In genomic region chr15:80081801-80082546, GRCm38 (mm10) we compare ENCODE assay signal across 8 mouse cellular contexts. TPM values are rescaled to one million over a fixed set of nuclear protein-coding genes. Genes with fewer than 3 reads are reported as not detected.
DNase-seq lines count a peak whose midpoint lies in the region; ATAC-seq and TF ChIP-seq lines count a peak whose summit lies in the region.

No protein-coding gene starts in this region.

- peak overlapping the region; percentile 97 for H3K4me2 ChIP-seq in CH12.LX (ENCODE audit: insufficient read depth, low read depth, poor library complexity, severe bottlenecking)
- peak overlapping the region; percentile 79 for H3K4me2 ChIP-seq in liver, embryonic 12.5 days

- dilution Hi-C loops in CH12.LX (cut with MboI; ENCODE audit: extremely low pct_ligation_motif_present, extremely low pct_unique_long_range_greater_than_20kb, low sequenced_read_pairs), result no loop called here

- 2% methylated on average over 11 of the region's 11 CpGs for WGBS in liver, embryonic 12.5 days (ENCODE audit: insufficient replicate concordance)

- TF ChIP-seq RAD21 in CH12.LX (IDR thresholded peaks at IDR 0.05; ENCODE audit: low read depth, low read length), result no peak

- ATAC-seq in liver, embryonic 12.5 days, result no peak

- TF ChIP-seq EP300 in CH12.LX (IDR thresholded peaks at IDR 0.05; ENCODE audit: low read length), result no peak

- peaks cover 8 to 20% of the 10 kb centered on the region in 2 experiments for H3K4me1 ChIP-seq in CH12.LX (ENCODE audit: control insufficient read depth in 1 of 2, insufficient read depth in 2 of 2)
- no peaks in the 10 kb centered on the region for H3K4me1 ChIP-seq in embryonic fibroblast, embryonic 13.5 days (ENCODE audit: control insufficient read depth, insufficient read depth, low read length)
- H3K4me1 ChIP-seq in liver, embryonic 12.5 days, result peaks cover 53% of the 10 kb centered on the region

- H3K79me2 ChIP-seq in CH12.LX (replicated peaks; ENCODE audit: control insufficient read depth, extremely low read depth, insufficient read depth, poor library complexity, severe bottlenecking), result peaks cover 35% of the 10 kb centered on the region

- H3K36me3 ChIP-seq in CH12.LX (replicated peaks in 1 of 2; ENCODE audit: control insufficient read depth in 1 of 2, insufficient read depth in 1 of 2, low read length in 1 of 2), result peaks cover 53 to 54% of the 10 kb centered on the region in 2 experiments
- peaks cover 57% of the 10 kb centered on the region for H3K36me3 ChIP-seq in liver, embryonic 12.5 days

- in situ Hi-C loops in CH12.LX (cut with MboI; ENCODE audit: low pct_ligation_motif_present, low pct_unique_long_range_greater_than_20kb, low sequenced_read_pairs), result no loop called here

- TF ChIP-seq POLR2A in CH12.LX (IDR thresholded peaks at IDR 0.05; ENCODE audit: low read depth, low read length), result no peak; the same call in 1 of the 2 replicates
- peak; percentile 50; the same call in 1 of the 2 replicates for TF ChIP-seq POLR2A in embryonic fibroblast, embryonic 13.5 days (IDR thresholded peaks at IDR 0.05; ENCODE audit: low read depth, low read length)

- no peak for TF ChIP-seq CTCF in CH12.LX (conservative IDR thresholded peaks at IDR 0.05 in 1 of 2, IDR thresholded peaks at IDR 0.05 in 1 of 2; ENCODE audit: low read depth in 2 of 2, low read length in 2 of 2)
- no peak for TF ChIP-seq CTCF in embryonic fibroblast, embryonic 13.5 days (IDR thresholded peaks at IDR 0.05; ENCODE audit: borderline replicate concordance, insufficient read depth, low read length)

- H3K4me3 ChIP-seq in CH12.LX (replicated peaks in 1 of 3; ENCODE audit: low read depth in 2 of 3, low read length in 2 of 3, poor library complexity in 1 of 3), result peak overlapping the region; percentile 62 to 75 (median 70)
- peak overlapping the region; percentile 91 for H3K4me3 ChIP-seq in embryonic fibroblast, embryonic 13.5 days (ENCODE audit: insufficient read depth, low read length)
- peak overlapping the region; percentile 71 for H3K4me3 ChIP-seq in liver, embryonic 12.5 days

- DNase-seq in cerebellum, adult 9-11 months, result peak; percentile 57
- no peak for DNase-seq in cerebellum, postnatal 4 days (ENCODE audit: low spot score in 2 of 2)
- DNase-seq in CH12.LX (ENCODE audit: extremely low read depth), result no peak
- DNase-seq in right cerebral cortex, postnatal 14 days, result no peak
- no peak for DNase-seq in thymus, postnatal 10 days (ENCODE audit: low spot score in 2 of 2)
- DNase-seq in embryo, embryonic 11 days, result no peak

- peaks cover 7% of the 10 kb centered on the region for H3K9me3 ChIP-seq in CH12.LX (replicated peaks; ENCODE audit: low read length)
- H3K9me3 ChIP-seq in liver, embryonic 12.5 days (replicated peaks), result 0 out of 2 replicates have a peak, but pooled peaks cover 5% of the 10 kb centered on the region

- H3K27me3 ChIP-seq in CH12.LX (replicated peaks), result no peaks in the 10 kb centered on the region
- H3K27me3 ChIP-seq in liver, embryonic 12.5 days (replicated peaks), result no peaks in the 10 kb centered on the region

- peak overlapping the region; percentile 83 for H3K9ac ChIP-seq in CH12.LX (ENCODE audit: insufficient read depth, low read depth)
- H3K9ac ChIP-seq in liver, embryonic 12.5 days, result peak overlapping the region; percentile 83

- H3K27ac ChIP-seq in CH12.LX (ENCODE audit: insufficient read depth, low read depth), result peak overlapping the region; percentile 66
- peak overlapping the region; percentile 87 for H3K27ac ChIP-seq in embryonic fibroblast, embryonic 13.5 days (ENCODE audit: insufficient read depth, low read length)
- H3K27ac ChIP-seq in liver, embryonic 12.5 days, result peak overlapping the region; percentile 93

TF ChIP-seq in CH12.LX, 34 proteins besides CTCF, POLR2A, EP300 and RAD21:
- TF ChIP-seq SIN3A (IDR thresholded peaks at IDR 0.05; ENCODE audit: low read length) (peak; percentile 16; the same call in 1 of the 2 replicates), MAX (IDR thresholded peaks at IDR 0.05; ENCODE audit: low read length) (peak; percentile 70), MYC (IDR thresholded peaks at IDR 0.05; ENCODE audit: low read depth, low read length) (peak; percentile 47; the same call in 1 of the 2 replicates), ZKSCAN1 (IDR thresholded peaks at IDR 0.05; ENCODE audit: borderline replicate concordance, low read depth, low read length) (no peak), POLR2AphosphoS2 (IDR thresholded peaks at IDR 0.05; ENCODE audit: low read depth, low read length) (peak; percentile 28), ZMIZ1 (IDR thresholded peaks at IDR 0.05; ENCODE audit: low read depth, low read length) (peak; percentile 41), KAT2A (IDR thresholded peaks at IDR 0.05; ENCODE audit: insufficient replicate concordance, low read length) (0 out of 2 replicates have a peak, but pooled peaks have one; percentile 21), UBTF (IDR thresholded peaks at IDR 0.05; ENCODE audit: low read depth, low read length) (0 out of 2 replicates have a peak, but pooled peaks have one; percentile 30), TBP (conservative IDR thresholded peaks at IDR 0.05; ENCODE audit: low read depth, low read length) (no peak), MXI1 (IDR thresholded peaks at IDR 0.05; ENCODE audit: low read depth, low read length) (no peak)
TF ChIP-seq in CH12.LX: peak in this region for 7.

RNA-seq across cellular contexts. Expression of gene Syngr1, which starts 9.2 kb away (rescaled TPM):
- total RNA-seq in CH12.LX (2012; rRNA removed) (10.7 and 14.8 TPM in 2 replicates), CH12.LX (2014; rRNA removed) (6.0 and 9.7 TPM in 2 replicates)
- 7.0 and 11.3 TPM in 2 replicates for polyA plus RNA-seq in CH12.LX (2012; ENCODE audit: insufficient read length, low read depth)
- 0.95 and 1.1 TPM in 2 replicates for polyA plus RNA-seq in embryonic fibroblast, embryonic 13.5 days (2011; ENCODE audit: insufficient read length, low read depth, missing spikeins)
- 20.4 and 21.9 TPM in 2 replicates for polyA plus RNA-seq in liver, embryonic 12.5 days (2016; fragmentation: Nextera tagmentation; extraction: Ambion mirVana)

RNA-seq across cellular contexts. Expression of gene Rpl3, which starts 9.7 kb away (rescaled TPM):
- 3,351 and 3,819 TPM in 2 replicates for total RNA-seq in CH12.LX (2012; rRNA removed)
- total RNA-seq in CH12.LX (2014; rRNA removed), result 2,106 and 2,198 TPM in 2 replicates
- 2,552 and 2,592 TPM in 2 replicates for polyA plus RNA-seq in CH12.LX (2012; ENCODE audit: insufficient read length, low read depth)
- polyA plus RNA-seq in embryonic fibroblast, embryonic 13.5 days (2011; ENCODE audit: insufficient read length, low read depth, missing spikeins), result 1,636 and 1,653 TPM in 2 replicates
- polyA plus RNA-seq in liver, embryonic 12.5 days (2016; fragmentation: Nextera tagmentation; extraction: Ambion mirVana), result 912 and 924 TPM in 2 replicates

RNA-seq across cellular contexts. Expression of gene Tab1, which starts 51.0 kb away (rescaled TPM):
- total RNA-seq in CH12.LX (2012; rRNA removed) (15.1 and 17.7 TPM in 2 replicates), CH12.LX (2014; rRNA removed) (10.4 and 12.0 TPM in 2 replicates)
- polyA plus RNA-seq in CH12.LX (2012; ENCODE audit: insufficient read length, low read depth), result 11.4 and 11.6 TPM in 2 replicates
- polyA plus RNA-seq in embryonic fibroblast, embryonic 13.5 days (2011; ENCODE audit: insufficient read length, low read depth, missing spikeins), result 11.0 and 12.2 TPM in 2 replicates
- polyA plus RNA-seq in liver, embryonic 12.5 days (2016; fragmentation: Nextera tagmentation; extraction: Ambion mirVana), result 18.5 and 18.9 TPM in 2 replicates
